In the genomic region with DNA sequence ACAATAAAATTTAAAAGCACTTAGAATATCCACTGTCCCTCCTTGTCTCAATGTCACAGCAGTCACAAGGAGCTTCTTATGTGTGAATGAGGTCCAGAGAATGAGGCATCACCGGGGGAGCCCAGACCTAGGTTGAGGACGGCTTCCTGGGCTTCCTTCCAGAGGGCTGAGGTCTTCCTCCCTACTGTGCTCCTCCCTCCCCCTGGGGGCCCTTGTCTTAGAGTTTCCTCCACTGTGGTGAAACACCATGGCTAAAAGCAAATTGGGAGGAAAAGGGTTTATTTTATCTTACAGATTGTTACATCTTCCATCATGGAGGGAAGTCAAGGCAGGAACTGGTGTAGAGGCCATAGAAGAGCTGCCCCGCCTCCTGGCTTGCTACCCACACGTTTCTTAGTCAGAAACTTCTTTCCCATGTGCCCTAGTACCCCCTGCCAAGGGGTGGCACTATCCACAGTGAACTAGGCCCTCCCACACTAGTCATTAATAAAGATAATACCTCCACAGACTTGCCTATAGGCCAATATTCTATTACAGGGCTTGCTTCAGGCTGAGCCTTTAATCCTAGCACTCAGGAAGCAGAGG, we compare ENCODE assay signal across 35 mouse cellular contexts. TPM values are rescaled to one million over a fixed set of nuclear protein-coding genes. Genes with fewer than 3 reads are reported as not detected.
DNase-seq lines count a peak whose midpoint lies in the region; ATAC-seq and TF ChIP-seq lines count a peak whose summit lies in the region.
"Had no signal": no experiment of that assay in that cellular context is flagged by ENCODE, and none has a peak within 500 bp of the region (broad histone marks: within the 10 kb centered on the region; RNA-seq: fewer than 3 reads in every experiment).

No protein-coding gene starts in this region.

- H3K27ac ChIP-seq in kidney, postnatal 0 days, result 0 out of 2 replicates have a peak overlapping the region, but pooled peaks have one; percentile 1
- H3K27ac ChIP-seq: forebrain, embryonic 13.5 days; hindbrain, embryonic 13.5 days; layer of hippocampus, adult 2 months; left cerebral cortex, adult 2 months; limb, embryonic 13.5 days; midbrain, embryonic 13.5 days had no signal

- H3K4me2 ChIP-seq in kidney, postnatal 0 days (ENCODE audit: low read length), result no peak overlapping the region
- H3K4me2 ChIP-seq: forebrain, embryonic 13.5 days; hindbrain, embryonic 13.5 days; limb, embryonic 13.5 days; liver, embryonic 11.5 days; midbrain, embryonic 13.5 days had no signal

- no peak for ATAC-seq in kidney, postnatal 0 days (replicated peaks; ENCODE audit: low FRiP score, low read depth)
- 0 out of 2 replicates have a peak, but pooled peaks have one; percentile 11 for ATAC-seq in common myeloid progenitor, adult 5-6 weeks (replicated peaks; ENCODE audit: low read depth, poor library complexity, severe bottlenecking)
- ATAC-seq: forebrain, embryonic 13.5 days; lung, postnatal 0 days; midbrain, embryonic 13.5 days; Patski had no signal

- no peak for TF ChIP-seq CTCF in kidney, postnatal 0 days (IDR thresholded peaks at IDR 0.05; ENCODE audit: low read depth)

- H3K4me3 ChIP-seq in kidney, postnatal 0 days (replicated peaks; ENCODE audit: low read depth, low read length), result no peak overlapping the region
- H3K4me3 ChIP-seq: forebrain, embryonic 13.5 days; hindbrain, embryonic 13.5 days; layer of hippocampus, adult 2 months; left cerebral cortex, adult 2 months; limb, embryonic 13.5 days; midbrain, embryonic 13.5 days had no signal

- H3K9ac ChIP-seq in kidney, postnatal 0 days (ENCODE audit: low read depth, low read length), result no peak overlapping the region
- H3K9ac ChIP-seq: forebrain, embryonic 13.5 days; hindbrain, embryonic 13.5 days; limb, embryonic 13.5 days; midbrain, embryonic 13.5 days had no signal

- H3K4me1 ChIP-seq in kidney, postnatal 0 days (replicated peaks; ENCODE audit: insufficient read depth, low read length), result peaks cover 18% of the 10 kb centered on the region

- no peaks in the 10 kb centered on the region for H3K27me3 ChIP-seq in kidney, postnatal 0 days (ENCODE audit: insufficient read depth, low read length)
- H3K27me3 ChIP-seq: forebrain, embryonic 13.5 days; hindbrain, embryonic 13.5 days; limb, embryonic 13.5 days; midbrain, embryonic 13.5 days; Patski had no signal

- no peaks in the 10 kb centered on the region for H3K9me3 ChIP-seq in kidney, postnatal 0 days (replicated peaks; ENCODE audit: low read length)
- H3K9me3 ChIP-seq: forebrain, embryonic 13.5 days; hindbrain, embryonic 13.5 days; limb, embryonic 13.5 days; megakaryocyte, embryonic 14.5 days; midbrain, embryonic 13.5 days had no signal

- no peaks in the 10 kb centered on the region for H3K36me3 ChIP-seq in kidney, postnatal 0 days (ENCODE audit: insufficient read depth, low read length)
- H3K36me3 ChIP-seq: G1E; hindbrain, embryonic 13.5 days; limb, embryonic 13.5 days; midbrain, embryonic 13.5 days had no signal

- 59% methylated on average over 4 of the region's 4 CpGs for WGBS in kidney, postnatal 0 days

- DNase-seq in kidney, postnatal 0 days (ENCODE audit: low spot score), result no peak
- DNase-seq in kidney, postnatal 14 days, result no peak
- DNase-seq in thymus, postnatal 25 days, result peak; percentile 9
- DNase-seq in thymus, postnatal 4 days, result no peak
- DNase-seq in embryo, embryonic 10.5 days (ENCODE audit: low spot score), result no peak
- DNase-seq: adrenal gland, postnatal 25 days; cerebellum, adult 11-12 months; cerebellum, postnatal 10 days; gastrocnemius, postnatal 25 days; heart, postnatal 36 days; kidney, adult 11 months; kidney, postnatal 36 days; lung, postnatal 4 days had no signal

RNA-seq across cellular contexts. Expression of a gene that starts 12.8 kb away (rescaled TPM):
- 12.1 and 12.9 TPM in 2 replicates for polyA plus RNA-seq in kidney, postnatal 0 days (2015; fragmentation: Nextera tagmentation; extraction: Ambion mirVana)
- 6.5 and 13.7 TPM in 2 replicates for total RNA-seq in common myeloid progenitor, adult 5-6 weeks (2017)

RNA-seq across cellular contexts. Expression of a gene that starts 50.5 kb away (rescaled TPM):
- polyA plus RNA-seq in kidney, postnatal 0 days (2015; fragmentation: Nextera tagmentation; extraction: Ambion mirVana), result 199 and 211 TPM in 2 replicates
- total RNA-seq in common myeloid progenitor, adult 5-6 weeks (2017), result 54.9 and 57.0 TPM in 2 replicates
- total RNA-seq: monocyte, adult 5-6 weeks had no signal

RNA-seq across cellular contexts. Expression of a gene that starts 57.1 kb away (rescaled TPM):
- not detected in 2 replicates for polyA plus RNA-seq in kidney, postnatal 0 days (2015; fragmentation: Nextera tagmentation; extraction: Ambion mirVana)
- not detected in 2 replicates for total RNA-seq in common myeloid progenitor, adult 5-6 weeks (2017)
- total RNA-seq: adrenal gland, postnatal 25 days; G1E; gastrocnemius, postnatal 25 days; heart, adult 8-10 months; heart, postnatal 36 days; layer of hippocampus, adult 2 months; layer of hippocampus, postnatal 14 days; left cerebral cortex, adult 2 months; left cerebral cortex, postnatal 25 days; monocyte, adult 5-6 weeks had no signal
- polyA plus RNA-seq: cortical plate, adult 2 months; embryonic facial prominence, embryonic 11.5 days; forebrain, embryonic 13.5 days; G1E; heart, embryonic 14.5 days; hindbrain, embryonic 13.5 days; kidney, embryonic 14.5 days; limb, embryonic 13.5 days; liver, embryonic 11.5 days; liver, embryonic 16.5 days; lung, postnatal 0 days; midbrain, embryonic 13.5 days; neural tube, embryonic 14.5 days; Patski had no signal
